Mouse (Mus musculus): ENCODE measurements around the gene Sppl2b.

- TF ChIP-seq POLR2A (IDR thresholded peaks at IDR 0.05; ENCODE audit: borderline replicate concordance, insufficient read depth, low read length) (no peak), CTCF (IDR thresholded peaks at IDR 0.05; ENCODE audit: borderline replicate concordance, insufficient read depth, low read depth, low read length) (no peak)
Observed at GRCm38 (mm10) chr10:80857848-80858247, 2.8 kb downstream of the Sppl2b start.

All from cerebellum, adult 2 months (tissue).